Mouse (Mus musculus) midbrain, embryonic 14.5 days (tissue): ENCODE measurements around the gene Mtrex. TPM values are rescaled to one million over a fixed set of nuclear protein-coding genes. Genes with fewer than 3 reads are reported as not detected.
A peak's percentile ranks its signal among the peaks of the same experiment; 100 is the strongest.

Source experiments
- ATAC-seq: fragments of 200-750 bp; cut with Nextera tagmentation; 2 replicates; pipeline ENCODE4 v1.8.0; 2017; ENCODE audit warnings: moderate number of reproducible peaks, moderate library complexity; ENCODE audit not compliant: low FRiP score, low TSS enrichment
- DNase-seq: peaks from one replicate; pipeline ENCODE4 v3.0.0-alpha.2; 2015
- H3K27ac ChIP-seq: fragments of 300-500 bp; sonication (generic); replicated peaks from 2 replicates; pipeline ENCODE4 v1.5.1; 2014; ENCODE audit warnings: mild to moderate bottlenecking, low read depth, low read length, moderate library complexity
- H3K27me3 ChIP-seq: fragments of 300-500 bp; sonication (generic); 2 replicates; pipeline ENCODE4 v1.6.1; 2014; ENCODE audit warnings: low read length, control low read depth, mixed read lengths; ENCODE audit not compliant: control insufficient read depth, insufficient read depth
- H3K36me3 ChIP-seq: fragments of 300-500 bp; sonication (generic); 2 replicates; pipeline ENCODE4 v1.6.1; 2014; ENCODE audit warnings: low read length, control low read depth; ENCODE audit not compliant: control insufficient read depth, insufficient read depth
- H3K4me1 ChIP-seq: fragments of 300-500 bp; sonication (generic); 2 replicates; pipeline ENCODE4 v1.6.1; 2014; ENCODE audit warnings: mild to moderate bottlenecking, antibody characterized with exemption, low read length, control low read depth; ENCODE audit not compliant: control insufficient read depth, insufficient read depth
- H3K4me2 ChIP-seq: fragments of 300-500 bp; sonication (generic); 2 replicates; pipeline ENCODE4 v1.6.1; 2014; ENCODE audit warnings: mild to moderate bottlenecking, low read length, moderate library complexity
- H3K4me3 ChIP-seq: fragments of 300-500 bp; sonication (generic); replicated peaks from 2 replicates; pipeline ENCODE4 v1.5.1; 2014; ENCODE audit warnings: low read depth, low read length
- H3K9ac ChIP-seq: fragments of 300-500 bp; sonication (generic); replicated peaks from 2 replicates; pipeline ENCODE4 v1.6.1; 2014; ENCODE audit warnings: mild to moderate bottlenecking, low read length, moderate library complexity
- H3K9me3 ChIP-seq: fragments of 300-500 bp; sonication (generic); 2 replicates; pipeline ENCODE4 v1.6.1; 2016; ENCODE audit warnings: low read length, control low read depth, mixed read lengths; ENCODE audit not compliant: control insufficient read depth
- WGBS: fragments of 180-500 bp; shearing (Covaris S2); extraction: QIAGEN DNeasy Blood & Tissue Kit; methylation state at CpG from one replicate; pipeline ENCODE4 v1.1.7; 2014; 5-methylcytosine and 5-hydroxymethylcytosine counted together
- polyA plus RNA-seq: library from polyadenylated mRNA; unstranded; fragments of >200 nt; fragmentation: Nextera tagmentation; extraction: Ambion mirVana; gene quantifications from 2 replicates; pipeline ENCODE4 v1.2.1, GENCODE M21; 2014

Gene Mtrex
- polyA plus RNA-seq, 1 experiment from 2014 or later, result 69.5 TPM

- H3K36me3 ChIP-seq, result peaks cover 5% of the 10 kb centered on the region; the same call in 1 of the 2 replicates
- ATAC-seq (no peak), DNase-seq (no peak)
- no peaks in the 10 kb centered on the region for H3K27me3 ChIP-seq
- no peak overlapping the region for H3K4me3 ChIP-seq
- no peak overlapping the region for H3K9ac ChIP-seq
- H3K27ac ChIP-seq, result no peak overlapping the region
- no peaks in the 10 kb centered on the region for H3K4me1 ChIP-seq
- whole genome bisulfite sequencing, result 88% methylated on average over 16 of the region's 16 CpGs
- no peak overlapping the region for H3K4me2 ChIP-seq
- H3K9me3 ChIP-seq, result no peaks in the 10 kb centered on the region
Observed at GRCm38 (mm10) chr13:112840241-112841087, 86.7 kb downstream of the Mtrex start.

DNA sequence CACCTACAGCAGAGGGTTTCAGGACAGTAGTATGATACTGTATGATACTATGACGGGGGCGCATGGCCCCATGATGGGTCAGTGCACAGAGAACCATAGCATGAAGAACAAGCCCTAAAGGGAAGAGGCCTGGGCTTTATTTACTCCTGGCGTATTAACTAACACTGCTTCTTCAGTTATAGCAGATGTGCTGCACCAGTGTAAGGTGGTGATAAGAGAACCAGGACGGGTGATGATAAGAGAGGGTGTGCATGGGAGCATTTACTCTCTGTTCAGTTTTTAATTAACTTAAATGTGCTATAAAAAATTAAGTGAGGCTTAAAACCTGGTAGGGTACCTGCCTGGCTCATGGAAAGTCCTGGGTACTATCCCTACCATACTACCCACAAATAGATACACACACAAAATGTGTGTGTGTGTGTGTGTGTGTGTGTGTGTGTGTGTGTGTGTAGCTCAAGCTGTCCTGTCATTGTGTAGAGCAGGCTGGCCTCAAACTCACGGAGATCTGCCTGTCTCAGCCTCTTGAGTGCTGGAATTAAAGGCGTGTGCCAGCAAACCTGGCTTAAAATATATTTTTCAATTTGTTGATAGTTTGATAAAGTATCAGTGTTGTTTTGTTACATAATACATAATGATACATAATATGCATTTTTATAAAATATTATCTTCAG lies 88.5 kb downstream of the Mtrex start:
- DNase-seq, result no peak
- H3K4me1 ChIP-seq, result no peaks in the 10 kb centered on the region
- 96% methylated on average over 6 of the region's 6 CpGs for WGBS

GRCm38 (mm10) chr13:112837621-112838155 lies 89.5 kb downstream of the Mtrex start:
- H3K4me2 ChIP-seq, result no peak overlapping the region
- no peaks in the 10 kb centered on the region for H3K9me3 ChIP-seq
- DNase-seq, result no peak
- no peaks in the 10 kb centered on the region for H3K27me3 ChIP-seq
- no peak overlapping the region for H3K9ac ChIP-seq
- no peak overlapping the region for H3K27ac ChIP-seq
- 87% methylated on average over 9 of the region's 9 CpGs for WGBS
- no peak for ATAC-seq
- no peak overlapping the region for H3K4me3 ChIP-seq
- no peaks in the 10 kb centered on the region for H3K4me1 ChIP-seq
- H3K36me3 ChIP-seq, result no peaks in the 10 kb centered on the region

More for the DNA sequence above, 88.5 kb downstream of the Mtrex start:
- no peaks in the 10 kb centered on the region for H3K36me3 ChIP-seq
- H3K27me3 ChIP-seq, result no peaks in the 10 kb centered on the region
- no peak overlapping the region for H3K9ac ChIP-seq
- no peak overlapping the region for H3K27ac ChIP-seq
- H3K4me3 ChIP-seq, result no peak overlapping the region
- no peak overlapping the region for H3K4me2 ChIP-seq
- ATAC-seq, result no peak
- no peaks in the 10 kb centered on the region for H3K9me3 ChIP-seq

DNA sequence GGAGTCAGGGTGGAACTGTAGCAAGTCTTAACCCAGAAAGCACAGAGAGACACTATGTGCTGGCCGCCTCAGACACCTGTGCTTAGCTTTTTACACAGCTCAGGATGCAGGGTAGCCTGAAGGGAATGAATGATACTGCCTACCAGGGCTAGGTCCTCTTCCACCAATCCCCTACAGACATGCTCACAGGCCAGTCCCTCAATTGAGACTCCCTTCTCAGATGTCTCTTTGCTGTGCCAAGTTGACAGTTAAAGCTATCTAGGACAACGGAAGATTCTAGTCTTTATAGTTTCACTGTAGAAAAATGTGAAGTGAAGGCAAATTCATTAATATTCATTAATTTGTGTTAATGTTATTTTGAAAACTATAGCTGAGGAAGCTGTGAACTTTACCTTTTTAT lies 90.2 kb downstream of the Mtrex start:
- 83% methylated on average over 2 of the region's 2 CpGs for WGBS
- Histone ChIP-seq H3K27ac (no peak overlapping the region), H3K27me3 (no peaks in the 10 kb centered on the region), H3K4me1 (no peaks in the 10 kb centered on the region), H3K36me3 (no peaks in the 10 kb centered on the region), H3K4me3 (no peak overlapping the region), H3K4me2 (no peak overlapping the region), H3K9me3 (no peaks in the 10 kb centered on the region), H3K9ac (no peak overlapping the region)
- ATAC-seq (no peak), DNase-seq (no peak)

DNA sequence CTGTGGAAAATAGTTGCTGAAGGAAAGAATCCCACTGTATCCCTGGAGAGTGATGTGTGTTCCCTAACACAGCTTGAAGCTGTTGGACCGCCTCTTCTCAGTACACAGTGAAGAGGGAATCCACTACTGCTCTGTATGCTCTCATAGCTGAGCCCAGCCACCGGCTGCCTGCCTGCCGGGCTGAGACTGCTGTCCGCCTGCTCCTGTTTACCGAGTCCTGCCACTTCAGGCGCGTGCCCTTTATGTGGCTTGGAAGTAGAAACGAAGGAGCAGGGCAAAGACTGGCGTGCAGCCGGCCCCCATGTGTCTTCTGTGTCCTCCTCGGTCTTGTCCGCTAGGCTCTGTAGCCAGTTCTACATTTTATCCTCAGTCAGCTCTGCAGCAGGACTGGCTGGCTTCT lies 92.1 kb downstream of the Mtrex start:
- no peaks in the 10 kb centered on the region for H3K4me1 ChIP-seq
- H3K9me3 ChIP-seq, result no peaks in the 10 kb centered on the region
- H3K4me2 ChIP-seq, result no peak overlapping the region
- DNase-seq (peak; percentile 37), ATAC-seq (no peak)
- no peak overlapping the region for H3K27ac ChIP-seq
- 36% methylated on average over 12 of the region's 12 CpGs for WGBS
- H3K36me3 ChIP-seq, result no peaks in the 10 kb centered on the region
- no peak overlapping the region for H3K9ac ChIP-seq
- H3K4me3 ChIP-seq, result no peak overlapping the region
- H3K27me3 ChIP-seq, result no peaks in the 10 kb centered on the region

DNA sequence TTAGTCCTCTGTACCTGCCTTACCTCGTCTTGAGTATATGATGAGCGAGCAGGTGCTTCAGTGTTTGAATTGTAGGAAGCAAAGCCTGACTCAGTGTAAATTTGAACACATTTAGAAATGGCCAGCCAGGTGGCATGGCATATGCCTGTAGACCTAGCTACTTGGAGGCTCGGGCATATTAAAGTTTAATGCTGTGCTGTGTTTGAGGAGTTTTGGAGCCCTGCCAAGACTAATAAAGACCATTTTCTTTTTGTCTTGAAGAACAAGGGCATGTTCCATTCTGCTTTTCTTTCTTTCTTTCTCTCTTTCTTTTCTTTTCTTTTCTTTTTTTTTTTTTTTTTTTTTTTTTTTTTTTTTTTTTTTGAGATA lies 93.3 kb downstream of the Mtrex start:
- no peak overlapping the region for H3K4me2 ChIP-seq
- DNase-seq, result peak; percentile 49
- H3K36me3 ChIP-seq, result no peaks in the 10 kb centered on the region
- H3K9me3 ChIP-seq, result no peaks in the 10 kb centered on the region
- H3K4me3 ChIP-seq, result no peak overlapping the region
- H3K9ac ChIP-seq, result no peak overlapping the region
- no peak overlapping the region for H3K27ac ChIP-seq
- ATAC-seq, result no peak
- WGBS, result 70% methylated on average over 3 of the region's 3 CpGs
- H3K4me1 ChIP-seq, result no peaks in the 10 kb centered on the region
- no peaks in the 10 kb centered on the region for H3K27me3 ChIP-seq

DNA sequence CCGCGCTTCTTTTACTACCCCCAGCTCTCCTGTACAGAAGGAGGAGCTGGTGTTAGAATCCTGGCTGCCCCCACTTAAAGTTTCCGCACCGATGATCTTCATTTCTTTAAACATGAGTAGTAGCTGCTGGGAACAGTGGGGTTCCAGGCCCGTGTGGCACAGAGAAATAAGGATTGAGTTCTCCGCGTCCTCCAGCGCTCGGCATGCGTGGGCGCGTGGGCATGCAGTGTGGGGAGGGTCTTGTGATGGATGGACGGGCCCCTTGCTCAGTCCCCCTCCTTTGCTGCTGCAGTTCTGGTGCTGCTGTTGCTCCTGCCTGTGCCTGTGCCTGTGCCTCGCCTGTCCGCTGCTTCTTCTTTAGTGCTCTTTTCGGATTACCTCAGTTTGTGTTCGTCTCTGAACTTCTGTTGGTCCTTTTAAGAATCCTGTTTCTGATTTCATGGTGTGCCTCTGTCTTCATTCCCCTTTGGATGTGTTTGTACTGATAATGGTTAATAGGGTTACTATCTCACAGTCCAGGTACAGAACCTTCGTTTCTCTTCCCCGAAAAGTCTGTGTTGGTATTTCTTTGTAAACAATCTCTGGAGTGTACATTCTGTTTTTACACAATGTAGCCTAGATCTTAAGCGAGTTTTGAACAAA lies 93.8 kb downstream of the Mtrex start:
- H3K4me3 ChIP-seq, result no peak overlapping the region
- DNase-seq, result no peak
- no peak overlapping the region for H3K27ac ChIP-seq
- H3K9ac ChIP-seq, result no peak overlapping the region
- no peak for ATAC-seq
- H3K9me3 ChIP-seq, result no peaks in the 10 kb centered on the region
- H3K27me3 ChIP-seq, result no peaks in the 10 kb centered on the region
- 51% methylated on average over 20 of the region's 20 CpGs for WGBS
- no peak overlapping the region for H3K4me2 ChIP-seq
- no peaks in the 10 kb centered on the region for H3K36me3 ChIP-seq
- no peaks in the 10 kb centered on the region for H3K4me1 ChIP-seq

DNA sequence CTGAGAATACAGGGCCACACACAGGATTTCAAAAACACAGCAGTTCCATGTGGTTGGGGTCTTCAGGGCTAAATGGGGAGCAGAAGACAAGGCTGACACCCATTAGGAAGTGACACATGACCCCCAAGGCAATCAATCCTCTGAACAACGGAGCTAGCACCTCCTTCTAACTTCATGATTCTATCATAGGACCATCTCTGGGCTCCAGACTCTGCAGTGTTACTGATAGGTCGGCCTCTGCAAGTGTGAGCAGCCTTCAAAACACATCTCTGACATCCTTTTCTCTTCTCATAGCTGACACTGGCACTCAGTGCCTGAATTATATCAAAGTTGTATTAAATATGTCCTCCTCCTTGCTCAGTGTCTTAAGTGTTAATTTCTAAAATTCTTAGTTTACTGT lies 94.6 kb downstream of the Mtrex start:
- Histone ChIP-seq H3K9me3 (no peaks in the 10 kb centered on the region), H3K4me1 (no peaks in the 10 kb centered on the region), H3K27me3 (no peaks in the 10 kb centered on the region), H3K4me3 (no peak overlapping the region), H3K4me2 (no peak overlapping the region), H3K36me3 (no peaks in the 10 kb centered on the region), H3K9ac (no peak overlapping the region), H3K27ac (no peak overlapping the region)
- no peak for ATAC-seq
- 67% methylated on average over 2 of the region's 2 CpGs for WGBS
- no peak for DNase-seq
